Mouse (Mus musculus) forebrain, embryonic 16.5 days (tissue): Measurements from ENCODE around the gene Cdh13. TPM values are rescaled to one million over a fixed set of nuclear protein-coding genes. Genes with fewer than 3 reads are reported as not detected.
"Not testable (repeated sequence)": the region's sequence is repeated elsewhere in the genome, so short reads cannot be mapped to it uniquely, and the experiment has no call there.

Experiments used
- ATAC-seq: fragments of 200-750 bp; cut with Nextera tagmentation; 2 replicates; pipeline ENCODE4 v1.8.0; 2017; ENCODE audit warnings: mild to moderate bottlenecking, moderate library complexity
- H3K27ac ChIP-seq: fragments of 300-500 bp; sonication (generic); 2 replicates; pipeline ENCODE4 v1.5.1; 2014; ENCODE audit warnings: low read length, control low read depth
- H3K27me3 ChIP-seq: fragments of 300-500 bp; sonication (generic); replicated peaks from 2 replicates; pipeline ENCODE4 v1.6.1; 2014; ENCODE audit warnings: low read length; ENCODE audit not compliant: control insufficient read depth, insufficient read depth
- H3K36me3 ChIP-seq: fragments of 300-500 bp; sonication (generic); 2 replicates; pipeline ENCODE4 v1.6.1; 2014; ENCODE audit not compliant: control insufficient read depth, insufficient read depth
- H3K4me1 ChIP-seq: fragments of 300-500 bp; sonication (generic); replicated peaks from 2 replicates; pipeline ENCODE4 v1.6.1; 2014; ENCODE audit warnings: low read length; ENCODE audit not compliant: control insufficient read depth, insufficient read depth
- H3K4me2 ChIP-seq: fragments of 300-500 bp; sonication (generic); 2 replicates; pipeline ENCODE4 v1.6.1; 2014; ENCODE audit warnings: mild to moderate bottlenecking, low read length, control low read depth
- H3K4me3 ChIP-seq: fragments of 300-500 bp; sonication (generic); replicated peaks from 2 replicates; pipeline ENCODE4 v1.5.1; 2014; ENCODE audit warnings: mild to moderate bottlenecking, low read length, control low read depth
- H3K9ac ChIP-seq: fragments of 300-500 bp; sonication (generic); replicated peaks from 2 replicates; pipeline ENCODE4 v1.6.1; 2014; ENCODE audit warnings: low read depth, low read length, control low read depth
- H3K9me3 ChIP-seq: fragments of 300-500 bp; sonication (generic); 2 replicates; pipeline ENCODE4 v1.6.1; 2016; ENCODE audit warnings: low read length; ENCODE audit not compliant: control insufficient read depth
- WGBS: fragments of 180-500 bp; shearing (Covaris S2); extraction: QIAGEN DNeasy Blood & Tissue Kit; methylation state at CpG from one replicate; pipeline ENCODE4 v1.1.7; 2014; 5-methylcytosine and 5-hydroxymethylcytosine counted together
- polyA plus RNA-seq: library from polyadenylated mRNA; unstranded; fragments of >200 nt; fragmentation: Nextera tagmentation; extraction: Ambion mirVana; gene quantifications from 2 replicates; pipeline ENCODE4 v1.2.1, GENCODE M21; 2015

The Cdh13 gene
- polyA plus RNA-seq, 1 experiment from 2014 or later, result 129 TPM

- Histone ChIP-seq H3K4me3 (no peak overlapping the region), H3K27ac (no peak overlapping the region), H3K4me2 (no peak overlapping the region), H3K9me3 (no peaks in the 10 kb centered on the region), H3K4me1 (no peaks in the 10 kb centered on the region), H3K27me3 (no peaks in the 10 kb centered on the region), H3K9ac (no peak overlapping the region), H3K36me3 (no peaks in the 10 kb centered on the region)
- WGBS, result 63% methylated on average over 4 of the region's 4 CpGs
- ATAC-seq, result no peak
Measured at GRCm38 (mm10) chr8:119284920-119285319, 1001.4 kb downstream of the Cdh13 start.

- Histone ChIP-seq H3K36me3 (no peaks in the 10 kb centered on the region), H3K9ac (no peak overlapping the region), H3K4me1 (no peaks in the 10 kb centered on the region), H3K27ac (no peak overlapping the region), H3K4me2 (no peak overlapping the region), H3K27me3 (no peaks in the 10 kb centered on the region), H3K4me3 (no peak overlapping the region), H3K9me3 (0 out of 2 replicates have a peak, but pooled peaks cover 4% of the 10 kb centered on the region)
- no peak for ATAC-seq
- 82% methylated on average over 13 of the region's 13 CpGs for WGBS
Measured at GRCm38 (mm10) chr8:119295477-119295876, 1011.9 kb downstream of the Cdh13 start.

- H3K4me2 ChIP-seq, H3K36me3 ChIP-seq, H3K9ac ChIP-seq, H3K4me3 ChIP-seq, H3K27ac ChIP-seq, H3K4me1 ChIP-seq, H3K9me3 ChIP-seq, ATAC-seq, H3K27me3 ChIP-seq: not testable (repeated sequence)
- 32% methylated on average over 2 of the region's 3 CpGs for WGBS
Measured at GRCm38 (mm10) chr8:119297752-119298151, 1014.2 kb downstream of the Cdh13 start.

- Histone ChIP-seq H3K9me3 (no peaks in the 10 kb centered on the region), H3K9ac (no peak overlapping the region), H3K27ac (no peak overlapping the region), H3K4me2 (no peak overlapping the region), H3K4me1 (no peaks in the 10 kb centered on the region), H3K4me3 (no peak overlapping the region), H3K36me3 (no peaks in the 10 kb centered on the region), H3K27me3 (no peaks in the 10 kb centered on the region)
- WGBS, result 91% methylated on average over 5 of the region's 5 CpGs
- no peak for ATAC-seq
Measured at GRCm38 (mm10) chr8:119300335-119300734, 1016.8 kb downstream of the Cdh13 start.

GRCm38 (mm10) chr8:119304196-119304595 lies 1020.7 kb downstream of the Cdh13 start:
- no peak for ATAC-seq
- Histone ChIP-seq H3K9me3 (no peaks in the 10 kb centered on the region), H3K27ac (no peak overlapping the region), H3K4me2 (no peak overlapping the region), H3K4me3 (no peak overlapping the region), H3K4me1 (no peaks in the 10 kb centered on the region), H3K27me3 (no peaks in the 10 kb centered on the region), H3K9ac (no peak overlapping the region), H3K36me3 (no peaks in the 10 kb centered on the region)
- 78% methylated on average over 8 of the region's 8 CpGs for WGBS

GRCm38 (mm10) chr8:119311412-119311811 lies 1027.9 kb downstream of the Cdh13 start:
- Histone ChIP-seq H3K36me3 (no peaks in the 10 kb centered on the region), H3K4me2 (no peak overlapping the region), H3K27me3 (no peaks in the 10 kb centered on the region), H3K9ac (no peak overlapping the region), H3K9me3 (no peaks in the 10 kb centered on the region), H3K4me1 (no peaks in the 10 kb centered on the region), H3K27ac (no peak overlapping the region), H3K4me3 (no peak overlapping the region)
- WGBS, result 26% methylated on average over 3 of the region's 3 CpGs
- ATAC-seq, result no peak

- no peak overlapping the region for H3K4me3 ChIP-seq
- H3K27ac ChIP-seq, result no peak overlapping the region
- H3K36me3 ChIP-seq, result no peaks in the 10 kb centered on the region
- no peaks in the 10 kb centered on the region for H3K9me3 ChIP-seq
- no peak for ATAC-seq
- 52% methylated on average over 6 of the region's 6 CpGs for WGBS
- no peak overlapping the region for H3K9ac ChIP-seq
- H3K4me2 ChIP-seq, result no peak overlapping the region
- H3K27me3 ChIP-seq, result no peaks in the 10 kb centered on the region
- H3K4me1 ChIP-seq, result no peaks in the 10 kb centered on the region
Measured at GRCm38 (mm10) chr8:119323215-119323614, 1039.7 kb downstream of the Cdh13 start.

GRCm38 (mm10) chr8:119339546-119339945 lies 1056.0 kb downstream of the Cdh13 start:
- Histone ChIP-seq H3K27me3 (no peaks in the 10 kb centered on the region; the same call in 1 of the 2 replicates), H3K36me3 (no peaks in the 10 kb centered on the region), H3K4me3 (no peak overlapping the region), H3K9ac (no peak overlapping the region), H3K27ac (no peak overlapping the region), H3K4me1 (0 out of 2 replicates have a peak, but pooled peaks cover 4% of the 10 kb centered on the region), H3K4me2 (no peak overlapping the region), H3K9me3 (peaks cover 6% of the 10 kb centered on the region; the same call in 1 of the 2 replicates)
- ATAC-seq, result no peak
- WGBS, result 90% methylated on average over 4 of the region's 4 CpGs

- H3K9ac ChIP-seq, result no peak overlapping the region
- WGBS, result 86% methylated on average over 3 of the region's 3 CpGs
- peaks cover 14% of the 10 kb centered on the region for H3K4me1 ChIP-seq
- no peaks in the 10 kb centered on the region; the same call in 1 of the 2 replicates for H3K27me3 ChIP-seq
- H3K4me2 ChIP-seq, result peak overlapping the region; percentile 44
- peaks cover 3% of the 10 kb centered on the region; the same call in 1 of the 2 replicates for H3K9me3 ChIP-seq
- peak overlapping the region; percentile 16; the same call in 1 of the 2 replicates for H3K27ac ChIP-seq
- H3K36me3 ChIP-seq, result peaks cover 13% of the 10 kb centered on the region
- no peak overlapping the region for H3K4me3 ChIP-seq
- ATAC-seq, result peak; percentile 11
Measured at GRCm38 (mm10) chr8:119343606-119344005, 1060.1 kb downstream of the Cdh13 start.
